Mouse (Mus musculus): ENCODE results near the gene Traf3.

DNA sequence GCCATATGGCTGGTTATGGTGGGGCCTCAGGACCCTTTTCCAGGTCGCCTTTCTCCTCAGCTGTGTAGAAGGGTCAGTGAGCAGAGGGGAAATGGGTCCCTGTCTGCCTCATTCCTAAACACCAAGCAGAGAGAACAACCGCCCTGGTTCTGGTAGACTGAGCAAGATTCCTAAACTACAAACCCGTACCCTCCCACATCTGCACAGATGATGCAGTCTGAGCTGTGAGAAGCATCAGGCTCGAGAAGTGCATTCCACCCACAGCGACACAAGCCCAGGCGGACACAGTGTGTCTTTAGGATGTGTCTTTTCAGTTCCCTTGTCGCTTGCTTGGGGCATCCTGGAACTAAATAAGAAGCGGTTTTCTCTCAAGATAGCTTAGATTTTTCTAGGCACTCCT, 83.9 kb downstream of the Traf3 start:
- TF ChIP-seq MAFK (IDR thresholded peaks at IDR 0.05; ENCODE audit: insufficient read depth, low read depth, low read length) (no peak), ZNF384 (IDR thresholded peaks at IDR 0.05; ENCODE audit: low read depth, low read length) (no peak)

Measured in ES-E14 (cell line).